Mouse (Mus musculus) MEL (cell line): ENCODE data around the gene Rhobtb3. TPM values are rescaled to one million over a fixed set of nuclear protein-coding genes. Genes with fewer than 3 reads are reported as not detected.
"Not testable (repeated sequence)": the region's sequence is repeated elsewhere in the genome, so short reads cannot be mapped to it uniquely, and the experiment has no call there.

ENCODE experiments used
- DNase-seq: peaks from one replicate; pipeline ENCODE4 v3.0.0; 2011; ENCODE audit warnings: low read depth, low spot score
- H3K27ac ChIP-seq: 2 replicates; pipeline ENCODE4 v1.5.1; 2012; ENCODE audit warnings: low read depth, mild to moderate bottlenecking, control low read depth, low read length, moderate library complexity; ENCODE audit not compliant: control insufficient read depth
- H3K27me3 ChIP-seq, 2 experiments: fragments of 150-350 bp in 1 of 2; sonication (generic) in 1 of 2; 2 replicates each; pipeline ENCODE4 v1.6.1; 2012; ENCODE audit warnings: low read length in 2 of 2, mild to moderate bottlenecking in 2 of 2, improper control_type of control experiment in 1 of 2, moderate library complexity in 1 of 2; ENCODE audit not compliant: insufficient read depth in 2 of 2, control insufficient read depth in 1 of 2
- H3K36me3 ChIP-seq, 2 experiments: 2 replicates each; pipeline ENCODE4 v1.6.1; 2012 to 2014; ENCODE audit warnings: low read length in 2 of 2, improper control_type of control experiment in 1 of 2, inconsistent platforms in 1 of 2, mild to moderate bottlenecking in 1 of 2; ENCODE audit not compliant: insufficient read depth in 2 of 2, control insufficient read depth in 1 of 2
- H3K4me1 ChIP-seq, 2 experiments: fragments of 150-350 bp in 1 of 2; sonication (generic) in 1 of 2; 2 replicates each; pipeline ENCODE4 v1.6.1; 2012; ENCODE audit warnings: low read length in 2 of 2, improper control_type of control experiment in 1 of 2, mild to moderate bottlenecking in 1 of 2; ENCODE audit not compliant: insufficient read depth in 2 of 2, control insufficient read depth in 1 of 2
- H3K4me3 ChIP-seq, 2 experiments: fragments of 150-350 bp in 1 of 2; sonication (generic) in 1 of 2; 2 replicates each; pipeline ENCODE4 v1.5.1; 2012; ENCODE audit warnings: low read depth in 2 of 2, low read length in 2 of 2, mild to moderate bottlenecking in 2 of 2, moderate library complexity in 2 of 2, control low read depth in 1 of 2, improper control_type of control experiment in 1 of 2; ENCODE audit not compliant: control insufficient read depth in 1 of 2, insufficient read depth in 1 of 2
- H3K79me2 ChIP-seq: 2 replicates; pipeline ENCODE4 v1.6.1; 2012; ENCODE audit warnings: mild to moderate bottlenecking, low read length, moderate library complexity; ENCODE audit not compliant: control insufficient read depth, poor library complexity, insufficient read depth
- H3K9ac ChIP-seq: 2 replicates; pipeline ENCODE4 v1.6.1; 2012; ENCODE audit warnings: low read depth, mild to moderate bottlenecking, control low read depth, low read length, moderate library complexity; ENCODE audit not compliant: control insufficient read depth, poor library complexity, severe bottlenecking
- H3K9me3 ChIP-seq: fragments of 150-350 bp; sonication (generic); replicated peaks from 2 replicates; pipeline ENCODE4 v1.6.1; 2012; ENCODE audit warnings: mild to moderate bottlenecking, low read length, improper control_type of control experiment, moderate library complexity; ENCODE audit not compliant: insufficient read depth
- BHLHE40 ChIP-seq: IDR thresholded peaks from 2 replicates; pipeline ENCODE4 v1.6.1; 2012; ENCODE audit warnings: low read depth, mild to moderate bottlenecking, inconsistent platforms, low read length, improper control_type of control experiment, borderline replicate concordance
- CHD1 ChIP-seq: IDR thresholded peaks from 2 replicates; pipeline ENCODE4 v1.6.1; 2012; ENCODE audit warnings: low read depth, mild to moderate bottlenecking, inconsistent platforms, low read length, improper control_type of control experiment
- CHD2 ChIP-seq: IDR thresholded peaks from 2 replicates; pipeline ENCODE4 v1.6.1; 2011; ENCODE audit warnings: low read length, improper control_type of control experiment
- E2F4 ChIP-seq: IDR thresholded peaks from 2 replicates; pipeline ENCODE4 v1.6.1; 2011; ENCODE audit warnings: low read depth, low read length, improper control_type of control experiment, borderline replicate concordance
- ELF1 ChIP-seq: IDR thresholded peaks from 2 replicates; pipeline ENCODE4 v1.6.1; 2014; ENCODE audit warnings: low read depth, mild to moderate bottlenecking, inconsistent platforms, low read length, improper control_type of control experiment, moderate library complexity
- ETS1 ChIP-seq: IDR thresholded peaks from 2 replicates; pipeline ENCODE4 v1.6.1; 2012; ENCODE audit warnings: low read depth, mild to moderate bottlenecking, inconsistent platforms, low read length, improper control_type of control experiment, moderate library complexity
- JUND ChIP-seq: IDR thresholded peaks from 2 replicates; pipeline ENCODE4 v1.6.1; 2011; ENCODE audit warnings: low read depth, mild to moderate bottlenecking, improper control_type of control experiment, low read length
- KAT2A ChIP-seq: conservative IDR thresholded peaks from 2 replicates; pipeline ENCODE4 v1.6.1; 2012; ENCODE audit warnings: low read depth, low read length, improper control_type of control experiment, inconsistent platforms
- MAX ChIP-seq: IDR thresholded peaks from 2 replicates; pipeline ENCODE4 v1.6.1; 2011; ENCODE audit warnings: low read length, improper control_type of control experiment
- MYC ChIP-seq: IDR thresholded peaks from 2 replicates; pipeline ENCODE4 v1.6.1; 2011; ENCODE audit warnings: low read depth, mild to moderate bottlenecking, low read length, improper control_type of control experiment, moderate library complexity
- NELFE ChIP-seq: IDR thresholded peaks from 2 replicates; pipeline ENCODE4 v1.6.1; 2011; ENCODE audit warnings: low read depth, low read length, improper control_type of control experiment
- NRF1 ChIP-seq: IDR thresholded peaks from 2 replicates; pipeline ENCODE4 v1.6.1; 2014; ENCODE audit warnings: low read depth, mild to moderate bottlenecking, inconsistent platforms, low read length, improper control_type of control experiment, moderate library complexity; ENCODE audit not compliant: poor library complexity, insufficient read depth, severe bottlenecking
- POLR2A ChIP-seq, 2 experiments: IDR thresholded peaks; 2 replicates each; pipeline ENCODE4 v1.6.1; 2011 to 2012; ENCODE audit warnings: low read length in 2 of 2, mild to moderate bottlenecking in 2 of 2, control low read depth in 1 of 2, improper control_type of control experiment in 1 of 2, low read depth in 1 of 2, moderate library complexity in 1 of 2; ENCODE audit not compliant: control insufficient read depth in 1 of 2, insufficient read depth in 1 of 2, poor library complexity in 1 of 2
- POLR2AphosphoS2 ChIP-seq: IDR thresholded peaks from 2 replicates; pipeline ENCODE4 v1.6.1; 2011; ENCODE audit warnings: low read length, improper control_type of control experiment
- POLR2AphosphoS5 ChIP-seq: IDR thresholded peaks from 2 replicates; pipeline ENCODE4 v1.6.1; 2012; ENCODE audit warnings: low read depth, borderline replicate concordance, mild to moderate bottlenecking, inconsistent platforms, low read length, moderate library complexity, mixed read lengths
- RAD21 ChIP-seq: IDR thresholded peaks from 2 replicates; pipeline ENCODE4 v1.6.1; 2011; ENCODE audit warnings: mild to moderate bottlenecking, low read depth, low read length, improper control_type of control experiment
- RCOR1 ChIP-seq: IDR thresholded peaks from 2 replicates; pipeline ENCODE4 v1.6.1; 2012; ENCODE audit warnings: low read depth, mild to moderate bottlenecking, inconsistent platforms, low read length, improper control_type of control experiment
- SIN3A ChIP-seq: IDR thresholded peaks from 2 replicates; pipeline ENCODE4 v1.6.1; 2012; ENCODE audit warnings: low read length, improper control_type of control experiment, inconsistent platforms
- SMC3 ChIP-seq: IDR thresholded peaks from 2 replicates; pipeline ENCODE4 v1.6.1; 2011; ENCODE audit warnings: low read depth, low read length, improper control_type of control experiment
- TAL1 ChIP-seq: IDR thresholded peaks from 2 replicates; pipeline ENCODE4 v1.6.1; 2012; ENCODE audit warnings: mild to moderate bottlenecking, inconsistent platforms, low read length, moderate library complexity, mixed read lengths
- TBP ChIP-seq: IDR thresholded peaks from 2 replicates; pipeline ENCODE4 v1.8.0; 2011; ENCODE audit warnings: low read depth, low read length, improper control_type of control experiment
- UBTF ChIP-seq: IDR thresholded peaks from 2 replicates; pipeline ENCODE4 v1.6.1; 2012; ENCODE audit warnings: low read depth, mild to moderate bottlenecking, inconsistent platforms, low read length, improper control_type of control experiment, moderate library complexity, borderline replicate concordance; ENCODE audit not compliant: insufficient read depth
- USF1 ChIP-seq: IDR thresholded peaks from 2 replicates; pipeline ENCODE4 v1.6.1; 2014; ENCODE audit warnings: low read depth, mild to moderate bottlenecking, inconsistent platforms, low read length, improper control_type of control experiment, moderate library complexity
- USF2 ChIP-seq, 2 experiments: IDR thresholded peaks; 2 replicates each; pipeline ENCODE4 v1.6.1; 2011 to 2012; ENCODE audit warnings: improper control_type of control experiment in 2 of 2, low read length in 2 of 2, borderline replicate concordance in 1 of 2, inconsistent platforms in 1 of 2, low read depth in 1 of 2, mild to moderate bottlenecking in 1 of 2; ENCODE audit not compliant: insufficient read depth in 1 of 2
- ZMIZ1 ChIP-seq: IDR thresholded peaks from 2 replicates; pipeline ENCODE4 v1.6.1; 2012; ENCODE audit warnings: low read depth, mild to moderate bottlenecking, inconsistent platforms, low read length, improper control_type of control experiment, moderate library complexity
- polyA plus RNA-seq, 2 experiments: library from polyadenylated mRNA; stranded (reverse) in 1 of 2; unstranded in 1 of 2; fragments of >175 nt in 1 of 2; fragments of >200 nt in 1 of 2; gene quantifications; 2 replicates each; pipeline versions ENCODE4 v1.2.1 to v1.2.4; 2012; ENCODE audit warnings: low replicate concordance in 2 of 2, low read depth in 1 of 2; ENCODE audit not compliant: insufficient read length in 2 of 2, insufficient read depth in 1 of 2, missing spikeins in 1 of 2
- total RNA-seq: library from RNA; depleted of rRNA; stranded (reverse); fragments of 300-350 nt; gene quantifications from 2 replicates; pipeline ENCODE4 v1.2.3, GENCODE M21; 2012

Rhobtb3 gene
- total and polyA plus RNA-seq, 3 experiments, result not detected

DNA sequence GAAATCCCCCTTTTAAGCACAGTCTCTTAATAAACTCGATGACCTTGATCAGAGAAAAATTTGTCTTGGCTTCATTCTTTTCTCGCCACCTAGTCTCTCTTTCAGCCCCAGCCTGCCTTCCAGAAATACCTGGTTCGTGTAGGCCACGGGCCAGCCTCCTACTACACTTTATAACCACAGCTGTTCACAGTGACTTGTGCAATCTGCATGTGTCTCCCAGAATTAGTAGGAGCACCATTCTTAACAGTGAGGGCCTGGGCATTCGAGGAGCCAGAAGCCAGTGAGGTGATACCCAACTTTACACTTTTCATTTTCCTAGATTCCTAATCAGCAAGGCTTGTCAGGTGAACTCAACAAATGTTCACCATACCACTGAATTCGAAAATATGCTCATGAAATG lies 67.1 kb downstream of the Rhobtb3 start:
- Histone ChIP-seq H3K27me3 (no peaks in the 10 kb centered on the region), H3K27ac (no peak overlapping the region)
- no peak for DNase-seq
- TF ChIP-seq ZMIZ1 (no peak), SIN3A (no peak), MAX (no peak), TBP (no peak), E2F4 (no peak), POLR2A (IDR thresholded peaks at IDR 0.05; ENCODE audit: control insufficient read depth in 1 of 2, insufficient read depth in 1 of 2, low read depth in 1 of 2, low read length in 2 of 2, poor library complexity in 1 of 2) (no peak)
- TF ChIP-seq, all 39 proteins: peak for 0
- Histone ChIP-seq H3K4me3 (no peak overlapping the region), H3K79me2 (no peaks in the 10 kb centered on the region), H3K36me3 (no peaks in the 10 kb centered on the region; a peak in 1 of 4 replicates), H3K9ac (no peak overlapping the region), H3K9me3 (no peaks in the 10 kb centered on the region), H3K4me1 (no peaks in the 10 kb centered on the region)

DNA sequence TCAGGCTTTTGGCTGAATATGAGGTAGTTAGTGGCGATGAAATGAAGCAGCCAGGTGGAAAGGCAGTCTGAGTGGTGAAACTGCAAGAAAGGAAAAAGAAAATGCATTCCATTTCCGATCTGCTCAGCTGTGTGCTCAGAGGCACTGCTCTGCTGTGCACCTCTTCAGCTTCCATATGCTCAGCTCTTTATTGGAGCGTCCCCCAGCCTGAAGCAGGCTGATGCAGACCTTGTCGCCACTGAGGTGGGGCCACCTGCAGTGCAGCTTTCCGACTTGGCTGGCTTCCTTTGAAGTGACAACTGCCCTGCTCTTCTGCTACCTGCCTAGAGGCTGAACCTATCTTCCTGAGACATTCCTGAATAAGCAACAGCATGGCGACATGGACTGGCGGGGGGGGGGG lies 67.5 kb downstream of the Rhobtb3 start:
- DNase-seq, H3K27ac ChIP-seq, H3K9me3 ChIP-seq, H3K36me3 ChIP-seq, H3K27me3 ChIP-seq, H3K79me2 ChIP-seq, H3K4me1 ChIP-seq, H3K9ac ChIP-seq, H3K4me3 ChIP-seq: not testable (repeated sequence)

DNA sequence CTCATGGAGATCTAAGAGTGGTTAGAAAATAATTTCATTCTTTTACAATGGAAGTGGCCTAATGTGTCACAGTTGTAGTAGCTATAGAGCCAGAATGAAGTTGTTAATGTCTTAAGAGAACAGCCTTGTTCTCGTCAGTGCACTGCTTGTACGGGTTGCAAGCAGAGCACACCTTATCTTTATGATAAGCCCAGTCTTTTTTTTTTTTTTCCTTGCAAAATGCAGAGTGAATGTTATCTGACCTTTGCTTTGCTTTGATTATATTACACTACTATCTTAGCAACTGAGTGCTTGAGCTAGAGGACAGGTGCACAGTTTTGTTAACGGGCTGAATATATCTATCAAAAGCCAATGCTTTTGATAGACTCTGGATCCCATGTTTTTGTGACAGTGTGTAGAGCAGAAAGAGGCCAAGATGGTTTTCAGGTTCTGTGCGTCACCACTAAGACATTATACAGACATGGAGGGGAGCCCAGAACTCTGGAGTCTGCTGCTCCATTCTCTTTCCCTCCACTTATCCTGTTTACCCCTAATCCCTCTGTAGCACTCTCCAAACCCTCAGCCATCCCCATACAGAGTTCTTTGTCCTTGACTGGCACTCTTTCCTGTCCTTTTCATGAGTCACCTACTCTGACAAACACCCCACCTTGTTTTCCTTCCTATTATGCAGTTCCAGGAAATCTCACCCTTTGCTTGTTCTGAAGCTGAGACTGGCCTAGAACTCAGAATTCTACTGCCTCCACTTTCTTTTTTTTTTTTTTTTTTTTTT lies 68.9 kb downstream of the Rhobtb3 start:
- Histone ChIP-seq H3K4me1 (peaks cover 0 to 3% of the 10 kb centered on the region in 2 experiments; a peak in 1 of 4 replicates), H3K79me2 (no peaks in the 10 kb centered on the region), H3K9ac (no peak overlapping the region), H3K4me3 (no peak overlapping the region), H3K36me3 (peaks cover 0 to 2% of the 10 kb centered on the region in 2 experiments; a peak in 2 of 4 replicates), H3K9me3 (no peaks in the 10 kb centered on the region), H3K27me3 (no peaks in the 10 kb centered on the region), H3K27ac (no peak overlapping the region)
- DNase-seq, result no peak
- TF ChIP-seq E2F4 (no peak), USF1 (no peak), JUND (no peak), TBP (no peak), CHD1 (no peak), TAL1 (no peak), MYC (no peak), SMC3 (no peak), NRF1 (no peak), ETS1 (0 out of 2 replicates have a peak, but pooled peaks have one; percentile 21), POLR2A (IDR thresholded peaks at IDR 0.05; ENCODE audit: control insufficient read depth in 1 of 2, insufficient read depth in 1 of 2, low read depth in 1 of 2, low read length in 2 of 2, poor library complexity in 1 of 2) (no peak), ELF1 (no peak), USF2 (IDR thresholded peaks at IDR 0.05; ENCODE audit: borderline replicate concordance in 1 of 2, insufficient read depth in 1 of 2, low read depth in 1 of 2, low read length in 2 of 2) (no peak), POLR2AphosphoS2 (no peak), RCOR1 (peak; percentile 91), NELFE (no peak), RAD21 (no peak), BHLHE40 (no peak), UBTF (no peak), CHD2 (no peak), MAX (no peak), POLR2AphosphoS5 (no peak), KAT2A (no peak)
